In the genomic region with DNA sequence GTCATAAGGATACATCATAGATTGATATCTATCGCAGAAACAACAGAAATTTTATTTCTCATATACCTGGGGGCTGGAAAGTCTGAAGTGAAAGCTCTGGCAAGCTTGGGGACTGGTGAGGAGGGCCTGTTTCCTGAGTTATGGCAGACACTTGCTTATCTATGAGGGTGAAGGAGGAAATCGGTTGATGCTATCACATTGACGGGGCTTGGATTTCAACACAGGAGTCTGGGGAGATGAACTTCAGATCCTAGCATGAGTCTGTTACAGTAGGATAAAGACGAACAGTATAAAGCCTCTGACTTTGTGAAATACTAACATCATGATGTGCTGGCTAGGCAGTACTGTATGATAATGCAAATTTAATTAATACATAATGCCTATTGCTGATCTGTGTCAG, we compare ENCODE assay signal across 16 mouse cellular contexts. TPM values are rescaled to one million over a fixed set of nuclear protein-coding genes. Genes with fewer than 3 reads are reported as not detected.
"Had no signal": no experiment of that assay in that cellular context is flagged by ENCODE, and none has a peak within 500 bp of the region (broad histone marks: within the 10 kb centered on the region; RNA-seq: fewer than 3 reads in every experiment).

No protein-coding gene starts in this region.

- H3K4me3 ChIP-seq: limb, embryonic 12.5 days; megakaryocyte, embryonic 14.5 days; midbrain, embryonic 15.5 days; neural tube, embryonic 12.5 days had no signal

- H3K27me3 ChIP-seq: limb, embryonic 12.5 days; megakaryocyte, embryonic 14.5 days; midbrain, embryonic 15.5 days; neural tube, embryonic 12.5 days had no signal

- H3K4me2 ChIP-seq: limb, embryonic 12.5 days; midbrain, embryonic 11.5 days; midbrain, embryonic 15.5 days; neural tube, embryonic 12.5 days had no signal

- H3K4me1 ChIP-seq: megakaryocyte, embryonic 14.5 days; midbrain, embryonic 15.5 days had no signal

- DNase-seq: kidney, adult 8-10 months; kidney, postnatal 36 days; layer of hippocampus, adult 9-11 months; spleen, adult 18-20 months; thymus, adult 18-20 months; thymus, postnatal 14 days had no signal

- H3K9ac ChIP-seq: limb, embryonic 12.5 days; liver, embryonic 14.5 days; midbrain, embryonic 15.5 days; neural tube, embryonic 12.5 days had no signal

- H3K36me3 ChIP-seq: limb, embryonic 12.5 days; midbrain, embryonic 15.5 days; neural tube, embryonic 12.5 days had no signal

- ATAC-seq: intestine, postnatal 0 days; midbrain, embryonic 15.5 days had no signal

- H3K27ac ChIP-seq: kidney, postnatal 0 days; limb, embryonic 12.5 days; liver, embryonic 14.5 days; midbrain, embryonic 15.5 days; neural tube, embryonic 12.5 days had no signal

- H3K9me3 ChIP-seq: limb, embryonic 12.5 days; megakaryocyte, embryonic 14.5 days; midbrain, embryonic 15.5 days; neural tube, embryonic 12.5 days had no signal

RNA-seq across cellular contexts. Expression of gene Phldb2, which starts 25.3 kb away (rescaled TPM):
- total RNA-seq: monocyte, adult 5-6 weeks; neutrophil, adult 5-6 weeks had no signal
